Mouse (Mus musculus): ENCODE measurements at regions not wholly inside any gene's neighbourhood (a gene's known extent, or its start where the extent isn't known, plus 50 kb on each side); places are given as distances from the start of the nearest gene placed in this dataset.
A peak's percentile ranks its signal among the peaks of the same experiment; 100 is the strongest.

DNA sequence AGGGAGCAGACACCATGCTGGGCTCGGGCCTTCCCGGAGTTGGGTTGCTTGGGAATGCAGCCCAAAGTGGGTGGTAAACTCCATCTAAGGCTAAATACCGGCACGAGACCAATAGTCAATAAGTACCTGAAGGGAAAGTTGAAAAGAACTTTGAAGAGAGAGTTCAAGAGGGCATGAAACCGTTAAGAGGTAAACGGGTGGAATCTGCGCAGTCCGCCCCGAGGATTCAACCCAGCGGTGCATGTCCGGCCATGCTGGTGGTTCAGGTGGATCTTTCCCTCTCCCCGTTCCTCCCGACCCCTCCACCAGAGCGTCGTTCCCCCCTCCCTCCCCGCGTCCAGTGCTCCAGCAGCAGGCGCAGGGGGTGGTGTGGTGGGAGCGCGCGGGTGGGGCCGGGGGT, 179.1 kb upstream of the Arhgef26 start:
- DNase-seq (ENCODE audit: low read depth) = peak; percentile 89

DNA sequence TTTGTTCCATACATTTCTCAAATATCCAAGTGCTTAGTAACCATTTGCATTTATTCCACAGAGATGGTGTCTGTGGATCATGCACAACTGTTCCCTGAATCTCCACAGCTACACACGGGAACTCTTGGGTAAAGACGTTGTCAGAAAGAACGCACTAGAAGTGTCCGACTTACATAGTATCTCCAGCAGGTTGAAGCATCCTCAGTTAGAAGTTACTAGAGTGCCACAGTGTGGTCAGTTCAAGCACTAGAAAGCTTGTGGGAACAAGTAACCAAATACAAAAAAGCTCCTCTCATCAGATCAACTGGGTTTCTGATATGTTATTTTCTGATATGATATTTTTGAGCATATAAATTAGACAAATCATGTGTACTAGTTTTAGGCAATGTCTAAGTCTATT, 167.5 kb upstream of the Arhgef26 start:
- no peak for DNase-seq (ENCODE audit: low read depth)

DNA sequence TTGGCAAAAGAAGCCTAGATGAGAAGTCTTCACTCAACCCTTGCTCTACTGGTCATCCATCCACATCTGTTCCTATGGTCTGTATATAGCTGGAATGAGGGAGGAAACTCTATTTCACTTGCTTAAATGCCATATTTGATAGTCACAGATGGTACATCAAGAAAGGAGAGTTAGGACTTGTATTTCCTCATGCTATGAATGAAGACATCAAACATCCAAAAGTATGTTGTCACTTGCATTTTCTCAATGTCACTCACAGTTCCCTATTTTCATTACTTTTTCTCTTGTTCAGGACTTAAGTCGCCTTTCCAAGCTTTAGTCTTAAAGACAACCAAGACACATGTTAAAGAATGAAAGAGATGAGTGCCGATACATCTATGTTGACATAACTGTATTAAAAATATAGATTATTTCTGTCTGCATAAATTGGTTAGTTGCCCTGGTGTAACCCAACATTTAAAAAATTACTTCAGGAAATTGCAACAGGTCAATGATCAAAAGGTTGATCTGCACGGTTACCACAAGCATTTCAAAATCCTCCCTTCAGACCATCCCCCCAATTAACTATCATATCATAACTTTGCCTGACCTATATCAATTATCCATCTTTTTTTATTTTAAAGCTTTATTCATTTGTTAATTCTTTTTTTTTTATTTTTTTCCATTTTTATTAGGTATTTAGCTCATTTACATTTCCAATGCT, 150.2 kb upstream of the Arhgef26 start:
- DNase-seq (ENCODE audit: low read depth) = no peak

DNA sequence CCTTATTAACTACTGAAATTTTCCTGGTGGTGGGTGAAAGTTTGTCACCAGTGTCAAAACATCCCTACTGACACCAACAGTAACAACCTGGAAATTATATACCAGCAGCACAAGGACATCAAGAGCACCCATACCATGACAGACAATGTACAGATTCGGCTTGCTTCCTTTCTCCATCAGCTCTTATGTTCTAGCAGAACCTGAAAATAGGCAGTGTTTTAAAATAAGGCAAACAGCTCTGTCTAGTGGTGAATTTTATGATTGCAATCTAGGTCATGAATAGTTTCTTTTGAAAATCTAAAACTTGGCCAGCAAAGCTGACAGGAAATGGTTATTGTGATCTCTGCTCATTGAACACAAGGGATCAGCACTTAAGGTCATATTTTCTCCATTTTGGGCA, 145.7 kb upstream of the Arhgef26 start:
- DNase-seq (ENCODE audit: low read depth) = no peak

DNA sequence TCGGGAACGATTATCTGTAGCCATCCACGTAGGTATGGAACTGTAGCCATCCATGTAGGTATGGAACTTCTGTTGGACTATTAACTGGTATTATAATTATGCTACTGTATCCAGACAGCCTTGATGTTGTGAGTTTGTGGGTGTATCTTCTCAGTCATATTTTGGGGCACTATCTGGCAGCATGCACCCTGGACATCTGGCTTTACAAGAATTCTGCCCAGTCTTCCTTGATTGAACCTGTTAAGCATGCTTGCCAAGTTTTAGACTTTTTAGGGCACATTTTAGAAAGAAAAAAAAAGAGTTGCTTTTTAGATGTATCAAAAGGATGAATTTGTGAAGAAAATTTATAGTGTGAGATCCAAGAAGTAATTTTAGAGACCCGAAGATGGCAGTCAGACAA, 143.7 kb upstream of the Arhgef26 start:
- no peak for DNase-seq (ENCODE audit: low read depth)

DNA sequence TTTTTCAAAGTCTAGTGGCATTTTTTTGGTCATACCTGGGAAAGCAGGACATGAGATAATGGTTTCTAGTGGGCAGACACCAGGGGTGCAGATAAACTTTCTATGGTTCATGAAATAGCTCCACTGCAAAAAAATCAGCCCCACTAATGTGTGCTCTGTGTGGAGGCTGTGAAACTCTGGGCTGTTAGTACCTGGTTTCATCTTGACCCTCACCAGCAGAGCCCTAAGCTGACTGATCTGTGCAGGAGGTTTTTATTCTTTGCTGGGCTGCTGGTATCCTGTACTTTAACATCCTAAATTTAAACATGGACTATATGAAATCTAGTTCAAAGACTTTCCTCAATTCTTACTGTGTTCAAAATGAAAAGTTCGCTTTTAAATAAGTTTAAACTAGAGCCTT, 141.5 kb upstream of the Arhgef26 start:
- DNase-seq (ENCODE audit: low read depth) = no peak

DNA sequence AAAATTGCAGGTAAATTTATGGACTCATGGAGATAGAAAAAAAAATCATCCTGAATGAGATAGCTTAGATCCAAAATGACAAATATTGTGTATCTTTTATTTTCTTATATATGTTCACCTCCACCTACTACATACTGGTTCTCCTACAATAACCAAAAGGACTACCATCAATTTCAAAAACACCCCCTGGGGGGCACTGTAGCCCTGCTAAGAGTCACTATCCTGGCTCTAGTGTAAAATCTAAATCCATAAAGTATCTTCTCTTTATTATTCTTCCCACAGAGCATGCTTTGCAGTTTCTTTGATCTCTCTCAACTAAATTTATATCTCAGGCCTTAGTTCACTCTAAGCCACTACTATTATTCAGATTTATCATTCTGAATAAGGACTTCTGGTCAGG, 122.3 kb upstream of the Arhgef26 start:
- no peak for DNase-seq (ENCODE audit: low read depth)

DNA sequence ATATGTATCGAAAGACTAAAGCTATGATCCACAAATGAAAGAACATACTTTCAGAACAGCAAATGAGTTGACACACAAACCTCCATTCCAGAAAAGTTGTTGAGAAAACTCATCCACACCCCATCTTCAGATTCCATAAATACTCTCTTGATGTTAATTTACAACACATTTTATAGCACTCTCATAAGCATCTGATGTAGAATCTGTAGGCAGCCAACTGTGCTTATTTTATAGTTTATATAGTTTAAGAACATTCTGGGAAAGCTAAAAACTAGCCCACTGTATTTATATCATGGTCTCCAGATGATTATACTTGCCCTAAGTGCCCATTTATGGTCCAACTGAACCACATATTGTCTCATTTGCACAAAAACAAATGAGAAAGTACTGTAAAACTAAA, 120.8 kb upstream of the Arhgef26 start:
- no peak for DNase-seq (ENCODE audit: low read depth)

DNA sequence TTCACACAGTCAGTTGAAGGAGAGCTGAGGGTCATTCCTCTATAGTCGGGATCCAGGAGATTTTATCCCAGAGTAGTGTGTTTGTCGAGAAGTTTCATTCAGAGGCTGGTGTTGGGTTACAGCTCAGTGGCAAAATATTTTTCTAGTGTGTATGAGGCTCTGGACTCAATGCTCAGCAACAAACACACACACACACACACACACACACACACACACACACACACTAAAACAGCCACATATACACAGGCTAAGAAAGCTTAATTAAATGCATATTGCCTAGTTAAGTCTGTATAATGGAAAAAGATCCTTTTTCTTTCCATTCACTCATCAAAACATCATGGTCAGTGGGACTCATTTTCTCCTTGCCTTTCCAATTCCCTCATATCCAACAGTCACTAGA, 110.4 kb upstream of the Arhgef26 start:
- DNase-seq (ENCODE audit: low read depth) = no peak

DNA sequence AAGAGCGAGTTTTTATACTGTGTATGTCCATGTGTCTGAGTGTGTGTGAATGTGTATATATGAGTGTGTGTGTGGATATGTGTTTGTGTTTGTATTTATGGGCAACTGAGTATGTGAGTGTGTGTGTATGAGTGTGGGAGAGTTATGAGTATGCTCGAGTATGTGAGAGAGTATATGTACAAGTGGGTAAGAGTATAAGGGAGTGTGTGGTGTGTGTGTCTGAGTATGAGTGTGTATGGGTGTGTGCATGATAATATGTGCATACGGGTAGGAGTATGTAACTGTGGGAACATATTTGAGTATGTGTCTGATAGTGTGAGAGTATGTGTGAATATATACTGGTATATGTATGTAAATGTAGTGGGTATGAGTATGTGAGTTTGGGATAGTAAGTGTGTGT, 110.0 kb upstream of the Arhgef26 start:
- DNase-seq (ENCODE audit: low read depth) = no peak

DNA sequence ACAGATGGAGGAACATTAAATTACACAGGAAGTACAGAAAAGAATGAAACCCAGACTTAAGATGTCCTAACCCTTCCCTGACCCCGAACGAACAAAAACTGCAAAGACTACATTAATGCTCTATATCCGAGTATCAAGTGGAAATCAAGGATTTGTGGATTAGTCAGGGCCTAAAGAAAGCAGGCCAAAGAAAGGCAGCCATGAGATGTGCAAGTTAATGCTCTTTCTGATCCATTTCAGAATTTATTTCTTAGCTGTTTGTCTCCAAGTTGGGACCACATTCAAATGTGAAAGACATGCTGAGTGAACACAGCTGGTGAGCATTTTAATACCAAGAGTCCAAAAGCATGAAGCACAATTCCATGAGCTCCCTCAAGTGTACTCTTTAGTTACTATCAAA, 97.1 kb upstream of the Arhgef26 start:
- no peak for DNase-seq (ENCODE audit: low read depth)

DNA sequence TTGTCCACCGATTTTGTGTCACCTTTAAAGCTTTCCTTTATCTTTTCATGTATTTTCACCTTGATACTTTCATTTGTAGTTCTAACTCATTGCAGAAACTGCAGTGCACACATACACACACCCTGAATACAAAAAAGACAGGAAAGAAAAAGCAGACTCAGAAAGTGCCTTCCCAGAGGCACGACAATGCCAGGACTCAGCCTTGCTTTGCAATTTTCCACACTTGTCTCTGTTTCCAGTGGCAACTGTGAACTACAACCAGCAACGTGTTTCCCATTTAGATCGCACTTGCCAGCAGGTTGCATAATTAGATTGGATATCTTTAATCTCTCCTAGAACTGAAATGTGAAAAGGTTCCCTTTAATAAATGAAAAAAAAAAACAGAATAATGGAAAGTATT, 66.4 kb upstream of the Arhgef26 start:
- DNase-seq (ENCODE audit: low read depth) = no peak

DNA sequence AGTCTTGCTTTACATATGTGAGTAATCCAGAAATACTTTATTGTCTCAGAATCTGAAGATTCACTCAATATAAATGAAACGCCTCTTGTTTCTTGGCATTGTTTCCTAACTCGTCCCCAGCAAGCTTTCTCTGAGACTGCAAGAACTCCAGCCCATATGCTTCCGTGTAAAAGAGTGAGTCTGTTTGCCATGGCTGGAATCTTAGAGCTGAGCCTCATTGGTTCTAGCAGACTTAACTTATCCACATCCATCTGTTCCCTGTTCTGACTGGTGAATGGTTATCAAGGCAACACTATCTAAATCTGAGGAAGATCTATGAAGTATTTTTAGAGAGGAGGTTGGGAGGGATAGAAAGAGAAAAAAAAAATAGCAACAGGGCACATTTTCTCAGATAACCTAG, 59.9 kb upstream of the Arhgef26 start:
- no peak for DNase-seq (ENCODE audit: low read depth)

DNA sequence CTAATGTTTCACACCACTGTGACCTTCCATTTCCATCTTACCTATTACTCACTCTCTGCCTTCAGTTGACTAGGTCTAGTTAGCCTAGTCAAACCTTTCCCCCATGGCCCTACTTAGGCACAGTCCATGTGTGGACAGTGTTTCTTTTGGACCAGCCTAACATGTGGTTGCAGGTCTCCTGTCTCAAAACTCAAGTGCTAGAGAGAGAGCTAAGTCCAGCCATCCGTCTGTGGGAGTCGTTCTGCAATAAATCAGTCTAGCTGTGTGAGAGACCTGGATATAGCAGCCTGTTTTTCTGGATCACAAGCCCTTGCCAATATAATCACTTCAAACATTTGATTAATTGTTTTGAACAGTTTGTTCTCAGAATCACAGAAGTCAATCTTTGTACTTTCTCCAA, 57.2 kb upstream of the Arhgef26 start:
- no peak for DNase-seq (ENCODE audit: low read depth)

Measured in naive thymus-derived CD4-positive, alpha-beta T cell, adult 2 months (primary cell).